Mouse (Mus musculus) kidney, postnatal 10 days (tissue): ENCODE measurements at regions not wholly inside any gene's neighbourhood (a gene's known extent, or its start where the extent isn't known, plus 50 kb on each side); places are given as distances from the start of the nearest gene placed in this dataset.

Experiments used
- DNase-seq: peaks from one replicate; pipeline ENCODE4 v3.0.0; 2021; ENCODE audit warnings: mixed read lengths

DNA sequence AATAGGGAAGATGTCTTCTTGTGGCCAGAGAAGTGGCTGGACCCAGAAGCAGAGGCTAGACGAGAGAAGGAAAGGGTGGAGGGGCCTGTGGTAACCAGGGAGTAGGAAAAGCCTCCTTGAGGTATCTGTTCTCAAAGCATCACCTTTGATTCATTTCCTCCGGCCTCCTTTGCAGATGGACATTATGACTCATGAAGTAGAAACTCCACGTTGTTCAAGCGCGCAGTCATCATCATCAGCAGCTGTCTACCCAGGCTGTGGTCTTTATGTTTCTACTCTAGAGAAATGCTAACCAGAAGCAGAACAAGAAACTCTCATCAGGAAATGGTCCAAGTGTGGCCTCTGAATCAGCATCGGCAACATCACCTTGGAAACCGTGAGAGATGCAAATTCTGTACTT, 50.3 kb upstream of the Acpp start:
- no peak for DNase-seq
